In genomic region chr2:157605025-157605675, GRCm38 (mm10) we compare ENCODE assay signal across 8 mouse cellular contexts. TPM values are rescaled to one million over a fixed set of nuclear protein-coding genes. Genes with fewer than 3 reads are reported as not detected.
DNase-seq lines count a peak whose midpoint lies in the region; ATAC-seq lines count a peak whose summit lies in the region.

No protein-coding gene starts in this region.

- DNase-seq in NIH3T3 (ENCODE audit: low read depth): peak; percentile 78
- peak; percentile 67 to 84 for DNase-seq in cerebellum, adult 18-20 months
- DNase-seq in layer of hippocampus, postnatal 25 days (ENCODE audit: extremely low spot score in 1 of 2, low spot score in 1 of 2): peak; percentile 88 to 96
- DNase-seq in mesoderm, embryonic 11.5 days (ENCODE audit: low read depth, low spot score): peak; percentile 79
- DNase-seq in right cerebral cortex, postnatal 36 days (ENCODE audit: low spot score in 2 of 2): peak; percentile 40 to 52
- DNase-seq in urinary bladder, postnatal 4 days (ENCODE audit: low spot score in 2 of 2): peak; percentile 69 to 86

- ATAC-seq in frontal cortex, adult (ENCODE audit: low TSS enrichment): peak; percentile 57; the same call in 1 of the 2 replicates
- no peak for ATAC-seq in hindbrain, embryonic 13.5 days (ENCODE audit: low FRiP score)

- peak overlapping the region; percentile 46; the same call in 1 of the 2 replicates for H3K9ac ChIP-seq in hindbrain, embryonic 13.5 days

- no peaks in the 10 kb centered on the region for H3K9me3 ChIP-seq in hindbrain, embryonic 13.5 days

- no peak overlapping the region for H3K4me3 ChIP-seq in hindbrain, embryonic 13.5 days

- WGBS in hindbrain, embryonic 13.5 days: 9% methylated on average over 18 of the region's 18 CpGs

- peaks cover 23% of the 10 kb centered on the region for H3K4me1 ChIP-seq in hindbrain, embryonic 13.5 days (replicated peaks)

- peaks cover 9% of the 10 kb centered on the region for H3K27me3 ChIP-seq in hindbrain, embryonic 13.5 days

- no peak overlapping the region for H3K27ac ChIP-seq in hindbrain, embryonic 13.5 days

- no peak overlapping the region for H3K4me2 ChIP-seq in hindbrain, embryonic 13.5 days

- no peaks in the 10 kb centered on the region for H3K36me3 ChIP-seq in hindbrain, embryonic 13.5 days

RNA-seq across cellular contexts. Expression of gene Blcap, which starts 34.1 kb away (rescaled TPM):
- polyA plus RNA-seq in hindbrain, embryonic 13.5 days (2015; fragmentation: Nextera tagmentation; extraction: Ambion mirVana): 219 and 232 TPM in 2 replicates
- 100 to 1,000 TPM; 122 to 130 TPM for total RNA-seq in layer of hippocampus, postnatal 25 days (2021)

RNA-seq across cellular contexts. Expression of gene Nnat, which starts 45.3 kb away (rescaled TPM):
- 6,024 and 6,534 TPM in 2 replicates for polyA plus RNA-seq in hindbrain, embryonic 13.5 days (2015; fragmentation: Nextera tagmentation; extraction: Ambion mirVana)
- total RNA-seq in layer of hippocampus, postnatal 25 days (2021): 100 to 1,000 TPM; 534 to 747 TPM
